Mouse (Mus musculus) small intestine, adult 2 months (tissue): Measurements from ENCODE around the gene Slc35e4. TPM values are rescaled to one million over a fixed set of nuclear protein-coding genes. Genes with fewer than 3 reads are reported as not detected.

Experiments used
- H3K27ac ChIP-seq: fragments of 200-500 bp; 2 replicates; pipeline ENCODE4 v1.5.1; 2012; ENCODE audit warnings: low read depth, low read length, control low read depth, inconsistent platforms; ENCODE audit not compliant: insufficient read depth
- H3K27me3 ChIP-seq: fragments of 200-500 bp; 2 replicates; pipeline ENCODE4 v1.6.1; 2012; ENCODE audit warnings: mild to moderate bottlenecking, moderate library complexity, low read length, inconsistent platforms; ENCODE audit not compliant: control insufficient read depth, insufficient read depth
- H3K36me3 ChIP-seq: fragments of 200-500 bp; 2 replicates; pipeline ENCODE4 v1.6.1; 2012; ENCODE audit warnings: mild to moderate bottlenecking, low read length, control low read depth, inconsistent platforms; ENCODE audit not compliant: control insufficient read depth, insufficient read depth
- H3K4me1 ChIP-seq: fragments of 200-500 bp; 2 replicates; pipeline ENCODE4 v1.6.1; 2012; ENCODE audit warnings: low read length, inconsistent platforms, mixed read lengths; ENCODE audit not compliant: control insufficient read depth, insufficient read depth, insufficient read length
- H3K4me3 ChIP-seq: fragments of 200-500 bp; 2 replicates; pipeline ENCODE4 v1.5.1; 2012; ENCODE audit warnings: low read depth, mild to moderate bottlenecking, control low read depth, inconsistent platforms, low read length, moderate library complexity
- CTCF ChIP-seq: fragments of 200-500 bp; IDR thresholded peaks from 2 replicates; pipeline ENCODE4 v1.5.1; 2012; ENCODE audit warnings: low read depth, mild to moderate bottlenecking, control low read depth, inconsistent platforms, low read length, moderate library complexity, mixed read lengths; ENCODE audit not compliant: insufficient replicate concordance, insufficient read length; ENCODE audit errors: extremely low read depth
- POLR2A ChIP-seq: fragments of 200-500 bp; IDR thresholded peaks from 2 replicates; pipeline ENCODE4 v1.6.1; 2012; ENCODE audit warnings: low read depth, mild to moderate bottlenecking, control low read depth, inconsistent platforms, low read length, moderate library complexity
- WGBS: fragments of 180-500 bp; shearing (Covaris S2); methylation state at CpG from one replicate; pipeline ENCODE4 v1.1.7; 2018; 5-methylcytosine and 5-hydroxymethylcytosine counted together
- polyA plus RNA-seq: library from polyadenylated mRNA; depleted of rRNA; stranded (reverse); fragments of >200 nt; gene quantifications from 2 replicates; pipeline ENCODE4 v1.2.3, GENCODE M21; 2012

Gene Slc35e4
- polyA plus RNA-seq, 1 experiment: 6.5 TPM

GRCm38 (mm10) chr11:3894406-3895281, 19.8 kb downstream of the Slc35e4 start, which contains the start of the genes 4921536K21Rik and Dusp18:
Gene 4921536K21Rik (minus strand): TSS chr11:3895098.
Gene Dusp18 (plus strand): TSS chr11:3895240.
- H3K27ac ChIP-seq: peak within 1 kb of the TSS; percentile 72
- TF ChIP-seq POLR2A (0 out of 2 replicates have a peak, but pooled peaks have one; percentile 6), CTCF (no peak)
- H3K27me3 ChIP-seq: no peaks in the 10 kb centered on the region
- H3K36me3 ChIP-seq: no peaks in the 10 kb centered on the region
- H3K4me1 ChIP-seq: no peaks in the 10 kb centered on the region
- WGBS: 9% methylated on average over 46 of the region's 46 CpGs
- H3K4me3 ChIP-seq: peak within 1 kb of the TSS; percentile 60

- 81% methylated on average over 6 of the region's 6 CpGs for WGBS
- TF ChIP-seq POLR2A (no peak), CTCF (no peak)
- Histone ChIP-seq H3K27ac (no peak overlapping the region), H3K4me1 (no peaks in the 10 kb centered on the region), H3K4me3 (no peak overlapping the region), H3K36me3 (no peaks in the 10 kb centered on the region), H3K27me3 (no peaks in the 10 kb centered on the region)
These were observed 20.5 kb downstream of the Slc35e4 start for GRCm38 (mm10) chr11:3893970-3894369.

DNA sequence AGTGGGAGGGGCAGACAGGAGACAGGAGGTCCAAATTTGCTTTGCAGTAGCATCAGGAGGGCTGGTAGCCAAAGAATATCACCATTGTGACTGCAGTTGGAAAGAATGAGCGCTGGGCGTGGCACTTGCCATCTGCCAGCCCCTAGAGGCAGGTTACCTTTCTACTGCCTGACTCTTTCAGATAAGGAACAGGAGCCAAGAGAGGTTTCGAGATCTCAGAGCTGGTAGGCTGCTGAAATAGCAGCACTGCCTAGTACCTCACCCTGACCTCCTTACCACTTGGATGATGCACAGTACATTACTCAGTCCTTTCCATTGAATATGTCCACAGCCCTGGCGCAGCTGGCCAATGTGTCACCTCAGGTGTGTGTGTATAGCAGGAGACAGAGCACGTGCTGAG, 27.1 kb downstream of the Slc35e4 start:
- WGBS: 25% methylated on average over 5 of the region's 5 CpGs
- no peak overlapping the region for H3K27ac ChIP-seq
- H3K36me3 ChIP-seq: no peaks in the 10 kb centered on the region
- H3K4me1 ChIP-seq: no peaks in the 10 kb centered on the region
- TF ChIP-seq POLR2A: no peak
- TF ChIP-seq CTCF: no peak
- no peaks in the 10 kb centered on the region; the same call in 1 of the 2 replicates for H3K27me3 ChIP-seq
- no peak overlapping the region for H3K4me3 ChIP-seq

- WGBS: 83% methylated on average over 3 of the region's 3 CpGs
- no peaks in the 10 kb centered on the region for H3K4me1 ChIP-seq
These were observed 30.8 kb downstream of the Slc35e4 start for GRCm38 (mm10) chr11:3883711-3884110.

DNA sequence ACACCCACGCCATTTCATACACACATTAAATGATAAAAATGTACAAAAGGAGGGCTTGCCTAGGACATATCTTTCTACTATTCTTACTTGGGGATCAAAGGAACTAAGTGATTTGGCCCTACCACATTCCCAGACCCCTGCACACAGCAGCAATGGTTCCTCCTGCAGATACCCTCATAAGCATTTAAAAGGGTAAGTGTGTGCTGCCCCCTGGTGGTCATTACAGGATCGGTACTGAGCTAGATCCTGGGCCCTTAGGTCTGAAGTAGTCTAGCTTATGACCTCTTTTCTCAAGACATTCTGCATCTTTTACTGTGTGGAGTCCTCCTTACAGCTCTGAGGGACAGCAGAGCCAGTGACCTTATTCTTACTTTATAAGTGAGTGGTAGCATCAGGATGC, 34.6 kb downstream of the Slc35e4 start:
- H3K27ac ChIP-seq: no peak overlapping the region
- H3K36me3 ChIP-seq: no peaks in the 10 kb centered on the region
- no peak overlapping the region for H3K4me3 ChIP-seq
- WGBS: 43% methylated on average over 2 of the region's 2 CpGs
- H3K27me3 ChIP-seq: peaks cover 2% of the 10 kb centered on the region; the same call in 1 of the 2 replicates
- no peaks in the 10 kb centered on the region for H3K4me1 ChIP-seq
- no peak for TF ChIP-seq POLR2A
- peak; percentile 59; the same call in 1 of the 2 replicates for TF ChIP-seq CTCF

More at GRCm38 (mm10) chr11:3883711-3884110, 30.8 kb downstream of the Slc35e4 start:
- TF ChIP-seq CTCF: no peak
- TF ChIP-seq POLR2A: no peak
- no peak overlapping the region for H3K27ac ChIP-seq
- no peaks in the 10 kb centered on the region for H3K36me3 ChIP-seq
- H3K27me3 ChIP-seq: peaks cover 2% of the 10 kb centered on the region; the same call in 1 of the 2 replicates
- H3K4me3 ChIP-seq: no peak overlapping the region

GRCm38 (mm10) chr11:3878660-3879059, 35.8 kb downstream of the Slc35e4 start:
- no peaks in the 10 kb centered on the region for H3K36me3 ChIP-seq
- 49% methylated on average over 7 of the region's 7 CpGs for WGBS
- no peaks in the 10 kb centered on the region for H3K4me1 ChIP-seq
- H3K27me3 ChIP-seq: peaks cover 2% of the 10 kb centered on the region; the same call in 1 of the 2 replicates
- no peak overlapping the region for H3K27ac ChIP-seq
- no peak for TF ChIP-seq POLR2A
- TF ChIP-seq CTCF: no peak
- no peak overlapping the region for H3K4me3 ChIP-seq

DNA sequence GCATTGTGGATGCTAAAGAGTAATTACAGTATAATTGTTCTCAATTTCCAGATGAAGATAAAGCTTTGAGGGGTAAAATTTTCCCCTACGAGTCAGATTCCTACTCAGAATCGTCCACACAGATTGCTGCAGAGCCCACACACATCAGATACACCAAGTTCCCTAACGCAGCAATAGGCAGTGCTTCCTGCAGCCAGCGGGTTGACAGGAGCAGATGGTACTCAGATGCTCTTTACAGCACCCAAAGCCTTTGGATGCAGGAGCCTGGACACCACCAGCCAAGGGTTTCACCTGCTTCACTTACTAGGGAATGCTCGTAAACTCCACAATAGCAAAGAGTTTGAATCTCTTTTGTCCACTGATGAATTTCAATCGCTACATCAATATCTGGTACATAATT, 38.0 kb downstream of the Slc35e4 start:
- Histone ChIP-seq H3K27ac (no peak overlapping the region), H3K4me3 (no peak overlapping the region), H3K36me3 (no peaks in the 10 kb centered on the region), H3K27me3 (no peaks in the 10 kb centered on the region; the same call in 1 of the 2 replicates), H3K4me1 (no peaks in the 10 kb centered on the region)
- TF ChIP-seq POLR2A (no peak), CTCF (no peak)
- 83% methylated on average over 6 of the region's 6 CpGs for WGBS
